Mouse (Mus musculus): ENCODE measurements around the gene Nprl2. TPM values are rescaled to one million over a fixed set of nuclear protein-coding genes. Genes with fewer than 3 reads are reported as not detected.

Gene Nprl2
- polyA plus RNA-seq, 1 experiment from 2014 or later, result 34.8 TPM

- Histone ChIP-seq H3K36me3 (ENCODE audit: control insufficient read depth, insufficient read depth, low read length) (peaks cover 56% of the 10 kb centered on the region), H3K9me3 (ENCODE audit: control insufficient read depth, low read length) (no peaks in the 10 kb centered on the region), H3K4me1 (replicated peaks; ENCODE audit: control insufficient read depth, insufficient read depth, low read length) (peaks cover 7% of the 10 kb centered on the region)
These were observed 51.3 kb downstream of the Nprl2 start for GRCm38 (mm10) chr9:107593101-107593976.

GRCm38 (mm10) chr9:107594281-107595062, 52.4 kb downstream of the Nprl2 start:
- WGBS, result 75% methylated on average over 8 of the region's 8 CpGs
- Histone ChIP-seq H3K27me3 (replicated peaks; ENCODE audit: control insufficient read depth, insufficient read depth, low read length) (no peaks in the 10 kb centered on the region), H3K4me3 (ENCODE audit: low read depth, low read length) (no peak overlapping the region), H3K36me3 (ENCODE audit: control insufficient read depth, insufficient read depth, low read length) (peaks cover 56% of the 10 kb centered on the region), H3K27ac (ENCODE audit: low read depth) (no peak overlapping the region), H3K4me1 (replicated peaks; ENCODE audit: control insufficient read depth, insufficient read depth, low read length) (no peaks in the 10 kb centered on the region), H3K9ac (ENCODE audit: low read length) (no peak overlapping the region), H3K9me3 (ENCODE audit: control insufficient read depth, low read length) (no peaks in the 10 kb centered on the region), H3K4me2 (ENCODE audit: low read length) (no peak overlapping the region)
- ATAC-seq (replicated peaks; ENCODE audit: low FRiP score, low TSS enrichment, low read depth) (no peak), DNase-seq (ENCODE audit: low spot score) (no peak)

More at GRCm38 (mm10) chr9:107593101-107593976, 51.3 kb downstream of the Nprl2 start:
- Histone ChIP-seq H3K4me3 (ENCODE audit: low read depth, low read length) (no peak overlapping the region), H3K9ac (ENCODE audit: low read length) (no peak overlapping the region), H3K4me2 (ENCODE audit: low read length) (no peak overlapping the region), H3K27me3 (replicated peaks; ENCODE audit: control insufficient read depth, insufficient read depth, low read length) (no peaks in the 10 kb centered on the region), H3K27ac (ENCODE audit: low read depth) (no peak overlapping the region)
- ATAC-seq (replicated peaks; ENCODE audit: low FRiP score, low TSS enrichment, low read depth) (no peak), DNase-seq (ENCODE audit: low spot score) (no peak)
- WGBS, result 86% methylated on average over 11 of the region's 11 CpGs

Other genes with a start within 250 kb of the Nprl2 start
- gene Cish, start 246.2 kb upstream of the Nprl2 start, polyA plus RNA-seq (2014; fragmentation: Nextera tagmentation; extraction: Ambion mirVana), result 8.9 and 9.6 TPM in 2 replicates
- gene Hemk1, start 203.9 kb upstream of the Nprl2 start, polyA plus RNA-seq (2014; fragmentation: Nextera tagmentation; extraction: Ambion mirVana), result 10.4 and 12.8 TPM in 2 replicates
- gene 6430571L13Rik, start 201.6 kb upstream of the Nprl2 start, polyA plus RNA-seq (2014; fragmentation: Nextera tagmentation; extraction: Ambion mirVana), result 0.28 and 0.31 TPM in 2 replicates
- gene Cacna2d2, start 142.6 kb upstream of the Nprl2 start, polyA plus RNA-seq (2014; fragmentation: Nextera tagmentation; extraction: Ambion mirVana), result 0.35 and 0.55 TPM in 2 replicates
- 46.7 and 47.6 TPM in 2 replicates for gene Tmem115, start 8.3 kb upstream of the Nprl2 start, polyA plus RNA-seq (2014; fragmentation: Nextera tagmentation; extraction: Ambion mirVana)
- 27.1 and 30.8 TPM in 2 replicates for gene Cyb561d2, start within 50 bp of the Nprl2 start, polyA plus RNA-seq (2014; fragmentation: Nextera tagmentation; extraction: Ambion mirVana)
- 0.54 TPM in 1 of 2 replicates, not detected in the other for gene Zmynd10, start 5.1 kb downstream of the Nprl2 start, polyA plus RNA-seq (2014; fragmentation: Nextera tagmentation; extraction: Ambion mirVana)
- gene Rassf1, start 9.3 kb downstream of the Nprl2 start, polyA plus RNA-seq (2014; fragmentation: Nextera tagmentation; extraction: Ambion mirVana), result 54.4 and 59.9 TPM in 2 replicates
- 42.8 and 45.1 TPM in 2 replicates for gene Tusc2, start 21.0 kb downstream of the Nprl2 start, polyA plus RNA-seq (2014; fragmentation: Nextera tagmentation; extraction: Ambion mirVana)
- 107 and 114 TPM in 2 replicates for gene Hyal2, start 25.7 kb downstream of the Nprl2 start, polyA plus RNA-seq (2014; fragmentation: Nextera tagmentation; extraction: Ambion mirVana)
- gene Hyal1, start 34.7 kb downstream of the Nprl2 start, polyA plus RNA-seq (2014; fragmentation: Nextera tagmentation; extraction: Ambion mirVana), result 4.0 and 5.1 TPM in 2 replicates
- 14.7 and 19.6 TPM in 2 replicates for gene Naa80, start 36.7 kb downstream of the Nprl2 start, polyA plus RNA-seq (2014; fragmentation: Nextera tagmentation; extraction: Ambion mirVana)
- gene Hyal3, start 38.6 kb downstream of the Nprl2 start, polyA plus RNA-seq (2014; fragmentation: Nextera tagmentation; extraction: Ambion mirVana), result 0.87 and 1.4 TPM in 2 replicates
- gene Ifrd2, start 45.4 kb downstream of the Nprl2 start, polyA plus RNA-seq (2014; fragmentation: Nextera tagmentation; extraction: Ambion mirVana), result 77.4 and 79.5 TPM in 2 replicates
- 16.5 and 18.3 TPM in 2 replicates for gene Sema3b, start 67.0 kb downstream of the Nprl2 start, polyA plus RNA-seq (2014; fragmentation: Nextera tagmentation; extraction: Ambion mirVana)
- 336 and 349 TPM in 2 replicates for gene Gnai2, start 93.1 kb downstream of the Nprl2 start, polyA plus RNA-seq (2014; fragmentation: Nextera tagmentation; extraction: Ambion mirVana)
- gene Slc38a3, start 127.3 kb downstream of the Nprl2 start, polyA plus RNA-seq (2014; fragmentation: Nextera tagmentation; extraction: Ambion mirVana), result 2.2 and 9.3 TPM in 2 replicates
- 1.7 and 2.6 TPM in 2 replicates for gene Gnat1, start 137.5 kb downstream of the Nprl2 start, polyA plus RNA-seq (2014; fragmentation: Nextera tagmentation; extraction: Ambion mirVana)
- gene Sema3f, start 168.2 kb downstream of the Nprl2 start, polyA plus RNA-seq (2014; fragmentation: Nextera tagmentation; extraction: Ambion mirVana), result 16.2 and 16.3 TPM in 2 replicates
- 156 and 174 TPM in 2 replicates for gene Rbm5, start 228.8 kb downstream of the Nprl2 start, polyA plus RNA-seq (2014; fragmentation: Nextera tagmentation; extraction: Ambion mirVana)